Mouse (Mus musculus) thymus, adult 2 months (tissue): ENCODE results near the gene Dnajc3.

ENCODE experiments used
- CTCF ChIP-seq: fragments of 200-500 bp; IDR thresholded peaks from 2 replicates; pipeline ENCODE4 v1.5.1; 2012; ENCODE audit warnings: mild to moderate bottlenecking, control low read depth, low read length, moderate library complexity, borderline replicate concordance; ENCODE audit not compliant: control insufficient read depth, poor library complexity, insufficient read depth; ENCODE audit errors: extremely low read depth
- POLR2A ChIP-seq: fragments of 200-500 bp; IDR thresholded peaks from 2 replicates; pipeline ENCODE4 v1.6.1; 2012; ENCODE audit warnings: mild to moderate bottlenecking, low read length, control low read depth, moderate library complexity; ENCODE audit not compliant: control insufficient read depth, poor library complexity, insufficient read depth; ENCODE audit errors: extremely low read depth

- TF ChIP-seq POLR2A (no peak), CTCF (no peak)
Measured at GRCm38 (mm10) chr14:119027675-119028253, 90.0 kb downstream of the Dnajc3 start.
